Mouse (Mus musculus) liver, embryonic 16.5 days (tissue): Measurements from ENCODE around the gene Kcnh2. TPM values are rescaled to one million over a fixed set of nuclear protein-coding genes. Genes with fewer than 3 reads are reported as not detected.

Experiments used
- polyA plus RNA-seq: library from polyadenylated mRNA; unstranded; fragments of >200 nt; fragmentation: Nextera tagmentation; extraction: Ambion mirVana; gene quantifications from 2 replicates; pipeline ENCODE4 v1.2.1, GENCODE M21; 2015

The Kcnh2 gene
- polyA plus RNA-seq, 1 experiment from 2014 or later, result 0.27 TPM

Other genes with a start within 250 kb of the Kcnh2 start
- gene Nupl2, start 186.6 kb downstream of the Kcnh2 start, polyA plus RNA-seq, result 3.7 and 4.6 TPM in 2 replicates
- 2.0 and 2.2 TPM in 2 replicates for gene Nos3, start 13.2 kb upstream of the Kcnh2 start, polyA plus RNA-seq
- gene Atg9b, start 40.5 kb upstream of the Kcnh2 start, polyA plus RNA-seq, result 1.8 and 2.9 TPM in 2 replicates
- 29.6 TPM in 2 replicates for gene Abcb8, start 42.1 kb upstream of the Kcnh2 start, polyA plus RNA-seq
- gene Asic3, start 61.8 kb upstream of the Kcnh2 start, polyA plus RNA-seq, result not detected in 2 replicates
- 8.8 and 10.9 TPM in 2 replicates for gene Cdk5, start 71.9 kb upstream of the Kcnh2 start, polyA plus RNA-seq
- 9.5 and 12.6 TPM in 2 replicates for gene Slc4a2, start 72.2 kb upstream of the Kcnh2 start, polyA plus RNA-seq
- 44.9 and 53.4 TPM in 2 replicates for gene Fastk, start 93.7 kb upstream of the Kcnh2 start, polyA plus RNA-seq
- 5.5 and 6.1 TPM in 2 replicates for gene Tmub1, start 96.2 kb upstream of the Kcnh2 start, polyA plus RNA-seq
- 4.4 and 5.0 TPM in 2 replicates for gene Agap3, start 100.6 kb upstream of the Kcnh2 start, polyA plus RNA-seq
- not detected in 2 replicates for gene Gbx1, start 175.6 kb upstream of the Kcnh2 start, polyA plus RNA-seq
- 0.07 TPM in 1 of 2 replicates, not detected in the other for gene Asb10, start 189.4 kb upstream of the Kcnh2 start, polyA plus RNA-seq
- gene 4931409K22Rik, start 205.2 kb upstream of the Kcnh2 start, polyA plus RNA-seq, result not detected in 2 replicates
- gene Abcf2, start 225.9 kb upstream of the Kcnh2 start, polyA plus RNA-seq, result 36.2 and 36.9 TPM in 2 replicates
- gene Chpf2, start 235.1 kb upstream of the Kcnh2 start, polyA plus RNA-seq, result 10.7 and 11.3 TPM in 2 replicates